Mouse (Mus musculus) midbrain, embryonic 10.5 days (tissue): ENCODE results near the gene Lhx8. TPM values are rescaled to one million over a fixed set of nuclear protein-coding genes. Genes with fewer than 3 reads are reported as not detected.

ENCODE experiments used
- DNase-seq: peaks from one replicate; pipeline ENCODE4 v3.0.0-alpha.2; 2017; ENCODE audit warnings: low spot score
- H3K27ac ChIP-seq: fragments of 300-500 bp; sonication (generic); replicated peaks from 2 replicates; pipeline ENCODE4 v1.5.1; 2016; ENCODE audit warnings: mild to moderate bottlenecking
- H3K27me3 ChIP-seq: fragments of 300-500 bp; sonication (generic); 2 replicates; pipeline ENCODE4 v1.6.1; 2016; ENCODE audit warnings: low read depth, mild to moderate bottlenecking; ENCODE audit not compliant: poor library complexity, severe bottlenecking
- H3K36me3 ChIP-seq: fragments of 300-500 bp; sonication (generic); 2 replicates; pipeline ENCODE4 v1.6.1; 2016; ENCODE audit warnings: mild to moderate bottlenecking, moderate library complexity
- H3K4me1 ChIP-seq: fragments of 300-500 bp; sonication (generic); 2 replicates; pipeline ENCODE4 v1.6.1; 2016
- H3K4me3 ChIP-seq: fragments of 300-500 bp; sonication (generic); 2 replicates; pipeline ENCODE4 v1.5.1; 2016; ENCODE audit warnings: mild to moderate bottlenecking, moderate library complexity
- H3K9me3 ChIP-seq: fragments of 300-500 bp; sonication (generic); replicated peaks from 2 replicates; pipeline ENCODE4 v1.6.1; 2016; ENCODE audit warnings: mild to moderate bottlenecking
- WGBS: fragments of 180-500 bp; shearing (Covaris S2); methylation state at CpG from one replicate; pipeline ENCODE4 v1.1.7; 2016; 5-methylcytosine and 5-hydroxymethylcytosine counted together
- polyA plus RNA-seq: library from polyadenylated mRNA; unstranded; fragments of >200 nt; fragmentation: Nextera tagmentation; extraction: Ambion mirVana; gene quantifications from 2 replicates; pipeline ENCODE4 v1.2.1, GENCODE M21; 2016

The Lhx8 gene
- polyA plus RNA-seq, 1 experiment from 2014 or later, result 0.84 TPM

GRCm38 (mm10) chr3:154300006-154300405 is 30.5 kb downstream of the Lhx8 start:
- H3K27ac ChIP-seq, result no peak overlapping the region
- H3K9me3 ChIP-seq, result no peaks in the 10 kb centered on the region
- WGBS, result 92% methylated on average over 9 of the region's 9 CpGs
- no peak for DNase-seq
- H3K27me3 ChIP-seq, result no peaks in the 10 kb centered on the region
- no peaks in the 10 kb centered on the region for H3K4me1 ChIP-seq
- H3K36me3 ChIP-seq, result no peaks in the 10 kb centered on the region
- no peak overlapping the region for H3K4me3 ChIP-seq

- H3K27me3 ChIP-seq, result no peaks in the 10 kb centered on the region
- H3K4me1 ChIP-seq, result no peaks in the 10 kb centered on the region
- no peak overlapping the region for H3K27ac ChIP-seq
Observed at GRCm38 (mm10) chr3:154298490-154298889, 32.0 kb downstream of the Lhx8 start.

GRCm38 (mm10) chr3:154297499-154297898 is 33.0 kb downstream of the Lhx8 start:
- Histone ChIP-seq H3K4me1 (no peaks in the 10 kb centered on the region), H3K36me3 (no peaks in the 10 kb centered on the region), H3K27ac (no peak overlapping the region), H3K27me3 (no peaks in the 10 kb centered on the region), H3K9me3 (no peaks in the 10 kb centered on the region), H3K4me3 (no peak overlapping the region)
- WGBS, result 83% methylated on average over 6 of the region's 6 CpGs
- DNase-seq, result no peak

More at GRCm38 (mm10) chr3:154298490-154298889, 32.0 kb downstream of the Lhx8 start:
- H3K36me3 ChIP-seq, result no peaks in the 10 kb centered on the region
- H3K4me3 ChIP-seq, result no peak overlapping the region
- no peak for DNase-seq
- no peaks in the 10 kb centered on the region for H3K9me3 ChIP-seq

DNA sequence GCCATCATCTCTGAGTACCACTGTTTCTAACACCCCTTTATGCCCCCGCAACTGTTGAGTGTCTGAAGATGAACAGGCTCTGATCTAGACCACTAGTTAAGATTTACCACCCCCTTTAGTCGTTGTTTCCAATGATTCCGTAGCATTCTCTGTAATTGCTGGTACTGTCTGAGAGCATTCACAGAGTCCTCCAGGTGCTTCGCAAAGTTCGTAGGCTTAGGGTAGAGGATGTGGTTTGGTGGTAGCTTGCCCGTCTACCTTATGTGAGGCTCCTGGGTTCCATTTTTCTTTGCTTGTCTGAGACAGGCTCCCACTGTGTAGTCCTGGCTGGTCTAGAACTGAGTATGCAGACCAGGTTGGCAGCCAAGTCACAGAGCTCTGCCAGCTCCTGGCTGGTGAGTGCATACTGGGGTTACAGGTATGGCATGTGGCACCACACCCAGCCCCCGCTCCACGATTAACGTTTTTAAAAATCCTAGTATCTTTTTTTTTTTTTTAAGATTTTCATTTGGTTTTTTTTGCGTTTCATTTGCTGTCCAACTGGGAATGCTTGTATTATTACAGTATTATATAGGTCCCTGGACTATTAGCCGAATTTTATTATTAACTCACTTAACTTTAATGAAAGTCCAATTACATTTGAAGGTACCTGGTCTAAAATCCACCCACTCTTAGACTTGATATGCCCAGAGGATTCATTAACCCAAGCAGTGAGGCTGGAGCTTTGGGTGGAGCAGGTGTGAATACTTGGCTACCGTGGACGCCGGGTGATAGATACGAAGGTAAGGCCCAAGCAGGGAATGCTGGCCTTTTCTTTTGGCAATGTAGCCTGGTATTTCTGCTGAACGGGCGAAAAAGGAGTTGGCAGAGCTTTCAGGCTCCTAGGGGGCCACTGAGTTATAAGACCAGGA is 35.3 kb downstream of the Lhx8 start:
- DNase-seq, result no peak
- H3K27me3 ChIP-seq, result no peaks in the 10 kb centered on the region
- no peaks in the 10 kb centered on the region for H3K9me3 ChIP-seq
- WGBS, result 92% methylated on average over 17 of the region's 17 CpGs
- no peaks in the 10 kb centered on the region for H3K36me3 ChIP-seq
- no peak overlapping the region for H3K4me3 ChIP-seq
- H3K4me1 ChIP-seq, result no peaks in the 10 kb centered on the region
- no peak overlapping the region for H3K27ac ChIP-seq

GRCm38 (mm10) chr3:154293839-154294490 is 36.5 kb downstream of the Lhx8 start:
- Histone ChIP-seq H3K9me3 (no peaks in the 10 kb centered on the region), H3K4me3 (no peak overlapping the region), H3K27ac (no peak overlapping the region), H3K36me3 (no peaks in the 10 kb centered on the region), H3K4me1 (no peaks in the 10 kb centered on the region), H3K27me3 (no peaks in the 10 kb centered on the region)
- WGBS, result 83% methylated on average over 9 of the region's 9 CpGs
- DNase-seq, result no peak

GRCm38 (mm10) chr3:154292126-154292525 is 38.3 kb downstream of the Lhx8 start:
- Histone ChIP-seq H3K4me1 (no peaks in the 10 kb centered on the region), H3K27me3 (no peaks in the 10 kb centered on the region), H3K27ac (no peak overlapping the region), H3K36me3 (no peaks in the 10 kb centered on the region), H3K4me3 (no peak overlapping the region), H3K9me3 (no peaks in the 10 kb centered on the region)
- DNase-seq, result no peak
- 77% methylated on average over 5 of the region's 5 CpGs for WGBS

DNA sequence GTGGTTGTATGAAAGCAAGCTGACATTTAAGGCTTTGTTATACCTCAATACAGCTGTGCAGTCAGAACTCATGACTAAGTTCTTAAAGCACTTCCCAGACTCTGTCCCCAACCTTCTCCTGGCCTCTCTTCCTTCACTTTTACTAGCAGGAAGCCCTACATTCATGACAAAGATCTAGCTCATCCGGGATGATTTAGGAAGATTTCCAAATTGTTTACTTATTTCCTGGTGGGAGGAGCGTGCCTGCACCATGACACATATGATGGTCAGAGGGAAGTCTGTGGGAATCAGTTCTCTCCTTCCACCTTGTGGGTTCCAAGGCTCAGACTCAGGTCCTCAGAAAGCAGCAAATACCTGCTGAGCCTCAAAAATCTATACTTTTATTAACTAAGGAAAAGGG is 40.1 kb downstream of the Lhx8 start:
- Histone ChIP-seq H3K4me1 (no peaks in the 10 kb centered on the region), H3K4me3 (no peak overlapping the region), H3K27me3 (no peaks in the 10 kb centered on the region), H3K27ac (no peak overlapping the region), H3K36me3 (no peaks in the 10 kb centered on the region), H3K9me3 (no peaks in the 10 kb centered on the region)
- 73% methylated on average over 2 of the region's 2 CpGs for WGBS
- no peak for DNase-seq

DNA sequence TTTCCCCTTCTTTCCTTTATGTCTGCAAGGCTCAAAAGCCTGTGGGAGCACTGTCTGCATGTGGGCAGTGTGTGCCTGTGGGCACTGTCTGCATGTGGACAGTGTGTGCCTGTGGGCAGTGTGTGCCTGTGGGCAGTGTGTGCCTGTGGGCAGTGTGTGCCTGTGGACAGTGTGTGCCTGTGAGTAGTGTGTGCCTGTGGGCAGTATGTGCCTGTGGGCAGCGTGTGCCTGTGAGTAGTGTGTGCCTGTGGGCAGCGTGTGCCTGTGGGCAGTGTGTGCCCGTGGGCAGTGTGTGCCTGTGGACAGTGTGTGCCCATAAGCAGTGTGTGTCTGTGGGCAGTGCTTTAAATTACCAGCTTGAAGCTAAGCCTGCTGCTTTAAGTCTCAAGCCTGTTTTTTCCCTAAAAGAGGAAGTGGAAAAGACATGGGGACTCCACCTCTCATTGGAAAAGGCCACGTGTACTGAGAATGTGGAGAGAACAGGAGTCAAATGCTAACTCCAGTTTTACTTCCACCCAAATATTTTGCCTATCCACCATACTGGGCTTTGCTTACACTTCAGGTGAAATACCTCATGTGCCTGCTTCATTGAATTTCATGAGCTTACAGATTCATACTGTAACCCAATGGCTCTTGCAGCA is 41.9 kb downstream of the Lhx8 start:
- H3K9me3 ChIP-seq, result no peaks in the 10 kb centered on the region
- H3K4me1 ChIP-seq, result no peaks in the 10 kb centered on the region
- H3K36me3 ChIP-seq, result no peaks in the 10 kb centered on the region
- 91% methylated on average over 4 of the region's 4 CpGs for WGBS
- no peaks in the 10 kb centered on the region for H3K27me3 ChIP-seq
- no peak for DNase-seq
- no peak overlapping the region; the same call in 1 of the 2 replicates for H3K27ac ChIP-seq
- no peak overlapping the region for H3K4me3 ChIP-seq

- H3K4me1 ChIP-seq, result no peaks in the 10 kb centered on the region
- no peak overlapping the region for H3K4me3 ChIP-seq
- no peaks in the 10 kb centered on the region for H3K27me3 ChIP-seq
- no peaks in the 10 kb centered on the region for H3K36me3 ChIP-seq
- no peaks in the 10 kb centered on the region for H3K9me3 ChIP-seq
- DNase-seq, result no peak
- 88% methylated on average over 2 of the region's 2 CpGs for WGBS
- no peak overlapping the region for H3K27ac ChIP-seq
Observed at GRCm38 (mm10) chr3:154287217-154287616, 43.2 kb downstream of the Lhx8 start.

DNA sequence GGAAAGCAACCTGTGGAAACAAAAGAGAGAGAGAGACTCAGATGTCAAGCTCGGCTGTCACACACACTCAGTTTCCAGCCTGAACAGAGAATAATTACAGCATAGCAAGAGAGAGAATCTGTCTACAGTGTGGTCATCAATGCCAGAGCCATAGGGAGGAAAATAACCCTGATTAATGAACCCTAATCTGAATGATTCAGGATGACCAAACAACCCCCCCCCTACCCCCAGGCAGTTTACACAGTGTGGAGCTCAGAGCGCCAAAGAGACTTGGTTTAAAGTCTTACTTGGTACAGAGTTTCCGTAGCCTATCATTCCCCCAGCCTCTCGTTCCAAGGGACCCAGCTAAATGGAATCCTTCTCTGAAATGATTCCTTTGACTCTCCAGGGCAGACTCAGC is 45.1 kb downstream of the Lhx8 start:
- DNase-seq, result no peak
- Histone ChIP-seq H3K4me1 (no peaks in the 10 kb centered on the region), H3K9me3 (no peaks in the 10 kb centered on the region), H3K27me3 (no peaks in the 10 kb centered on the region), H3K36me3 (no peaks in the 10 kb centered on the region), H3K27ac (no peak overlapping the region), H3K4me3 (no peak overlapping the region)
- WGBS, result 70% methylated on average over 4 of the region's 4 CpGs

- H3K4me1 ChIP-seq, result no peaks in the 10 kb centered on the region
- 86% methylated on average over 3 of the region's 3 CpGs for WGBS
- no peak overlapping the region for H3K4me3 ChIP-seq
- H3K27ac ChIP-seq, result no peak overlapping the region
- H3K36me3 ChIP-seq, result no peaks in the 10 kb centered on the region
- no peak for DNase-seq
- no peaks in the 10 kb centered on the region for H3K27me3 ChIP-seq
- no peaks in the 10 kb centered on the region for H3K9me3 ChIP-seq
Observed at GRCm38 (mm10) chr3:154284260-154284659, 46.2 kb downstream of the Lhx8 start.

GRCm38 (mm10) chr3:154274681-154275080 is 55.8 kb downstream of the Lhx8 start:
- WGBS, result 90% methylated on average over 3 of the region's 3 CpGs
- Histone ChIP-seq H3K4me3 (no peak overlapping the region), H3K27ac (no peak overlapping the region), H3K4me1 (peaks cover 3% of the 10 kb centered on the region; the same call in 1 of the 2 replicates), H3K27me3 (peaks cover 7% of the 10 kb centered on the region; the same call in 1 of the 2 replicates), H3K36me3 (no peaks in the 10 kb centered on the region), H3K9me3 (no peaks in the 10 kb centered on the region)
- DNase-seq, result no peak
